Mouse (Mus musculus) stomach, postnatal 0 days (tissue): ENCODE data around the gene Smcp. TPM values are rescaled to one million over a fixed set of nuclear protein-coding genes. Genes with fewer than 3 reads are reported as not detected.

Experiments
- ATAC-seq: fragments of 200-750 bp; cut with Nextera tagmentation; 2 replicates; pipeline ENCODE4 v1.8.0; 2017; ENCODE audit not compliant: low FRiP score, low TSS enrichment
- DNase-seq: peaks from one replicate; pipeline ENCODE4 v3.0.0-alpha.2; 2016; ENCODE audit warnings: low spot score
- H3K27ac ChIP-seq: fragments of 300-500 bp; sonication (generic); replicated peaks from 2 replicates; pipeline ENCODE4 v1.5.1; 2014; ENCODE audit warnings: mild to moderate bottlenecking, control low read depth
- H3K27me3 ChIP-seq: fragments of 300-500 bp; sonication (generic); 2 replicates; pipeline ENCODE4 v1.6.1; 2014; ENCODE audit warnings: low read length; ENCODE audit not compliant: control insufficient read depth, insufficient read depth
- H3K36me3 ChIP-seq: fragments of 300-500 bp; sonication (generic); 2 replicates; pipeline ENCODE4 v1.6.1; 2014; ENCODE audit warnings: low read length, mixed read lengths; ENCODE audit not compliant: control insufficient read depth, insufficient read depth
- H3K4me1 ChIP-seq: fragments of 300-500 bp; sonication (generic); replicated peaks from 2 replicates; pipeline ENCODE4 v1.6.1; 2014; ENCODE audit warnings: antibody characterized with exemption; ENCODE audit not compliant: control insufficient read depth, insufficient read depth
- H3K4me2 ChIP-seq: fragments of 300-500 bp; sonication (generic); replicated peaks from 2 replicates; pipeline ENCODE4 v1.6.1; 2014; ENCODE audit warnings: low read depth, mild to moderate bottlenecking, control low read depth, moderate library complexity
- H3K4me3 ChIP-seq: fragments of 300-500 bp; sonication (generic); 2 replicates; pipeline ENCODE4 v1.5.1; 2014; ENCODE audit warnings: low read depth, low read length, control low read depth
- H3K9ac ChIP-seq: fragments of 300-500 bp; sonication (generic); 2 replicates; pipeline ENCODE4 v1.6.1; 2014; ENCODE audit warnings: mild to moderate bottlenecking, low read length, control low read depth, mixed read lengths
- H3K9me3 ChIP-seq: fragments of 300-500 bp; sonication (generic); 2 replicates; pipeline ENCODE4 v1.6.1; 2016; ENCODE audit warnings: low read length; ENCODE audit not compliant: control insufficient read depth
- CTCF ChIP-seq: IDR thresholded peaks from 2 replicates; pipeline ENCODE4 v1.5.1; 2016; ENCODE audit warnings: antibody characterized with exemption, low read depth, mild to moderate bottlenecking, moderate library complexity
- EP300 ChIP-seq: optimal IDR thresholded peaks from 2 replicates; pipeline ENCODE3; 2016; ENCODE audit warnings: antibody characterized with exemption
- WGBS: fragments of 180-500 bp; shearing (Covaris S2); extraction: QIAGEN DNeasy Blood & Tissue Kit; methylation state at CpG from one replicate; pipeline ENCODE4 v1.1.7; 2014; 5-methylcytosine and 5-hydroxymethylcytosine counted together
- polyA plus RNA-seq: library from polyadenylated mRNA; unstranded; fragments of >200 nt; fragmentation: Nextera tagmentation; extraction: Ambion mirVana; gene quantifications from 2 replicates; pipeline ENCODE4 v1.2.1, GENCODE M21; 2015

The Smcp gene
- polyA plus RNA-seq, result not detected in 2 replicates

GRCm38 (mm10) chr3:92588858-92589257 is at the start of gene Smcp:
Gene Smcp, minus strand, starts transcription at chr3:92588997.
- no peak for ATAC-seq
- Histone ChIP-seq H3K4me3 (no peak within 1 kb of the TSS), H3K4me1 (no peaks in the 10 kb centered on the region), H3K9ac (no peak within 1 kb of the TSS), H3K9me3 (no peaks in the 10 kb centered on the region), H3K27ac (no peak within 1 kb of the TSS), H3K4me2 (no peak within 1 kb of the TSS), H3K27me3 (no peaks in the 10 kb centered on the region), H3K36me3 (no peaks in the 10 kb centered on the region)
- TF ChIP-seq EP300 (no peak), CTCF (no peak)
- no peak for DNase-seq
- 54% methylated on average over 1 of the region's 1 CpGs for WGBS

- Histone ChIP-seq H3K4me2 (no peak overlapping the region), H3K4me3 (no peak overlapping the region), H3K4me1 (no peaks in the 10 kb centered on the region), H3K9ac (no peak overlapping the region), H3K27ac (no peak overlapping the region), H3K9me3 (no peaks in the 10 kb centered on the region), H3K27me3 (no peaks in the 10 kb centered on the region), H3K36me3 (no peaks in the 10 kb centered on the region)
- DNase-seq (no peak), ATAC-seq (no peak)
- TF ChIP-seq EP300 (no peak), CTCF (no peak)
- WGBS, result 61% methylated on average over 3 of the region's 3 CpGs
Measured at GRCm38 (mm10) chr3:92638653-92638991, 49.8 kb upstream of the Smcp start.

GRCm38 (mm10) chr3:92637745-92638652 is 49.2 kb upstream of the Smcp start:
- ATAC-seq (no peak), DNase-seq (no peak)
- Histone ChIP-seq H3K4me3 (no peak overlapping the region), H3K4me1 (no peaks in the 10 kb centered on the region), H3K9me3 (no peaks in the 10 kb centered on the region), H3K36me3 (no peaks in the 10 kb centered on the region), H3K27me3 (no peaks in the 10 kb centered on the region), H3K4me2 (no peak overlapping the region), H3K27ac (no peak overlapping the region), H3K9ac (no peak overlapping the region)
- TF ChIP-seq CTCF, result no peak
- TF ChIP-seq EP300, result no peak
- WGBS, result 38% methylated on average over 1 of the region's 1 CpGs

- H3K9me3 ChIP-seq, result no peaks in the 10 kb centered on the region
- H3K4me1 ChIP-seq, result no peaks in the 10 kb centered on the region
- no peak within 1 kb of the TSS for H3K9ac ChIP-seq
- ATAC-seq (no peak), DNase-seq (no peak)
- TF ChIP-seq CTCF, result no peak
- TF ChIP-seq EP300, result no peak
- H3K4me2 ChIP-seq, result no peak within 1 kb of the TSS
- H3K27ac ChIP-seq, result no peak within 1 kb of the TSS
- 52% methylated on average over 2 of the region's 2 CpGs for WGBS
- no peaks in the 10 kb centered on the region for H3K27me3 ChIP-seq
- no peak within 1 kb of the TSS for H3K4me3 ChIP-seq
- H3K36me3 ChIP-seq, result no peaks in the 10 kb centered on the region
Measured at GRCm38 (mm10) chr3:92621560-92621959, 32.8 kb upstream of the Smcp start, which contains the start of gene Lce6a. Gene Lce6a, minus strand, starts transcription at chr3:92621660.

- H3K27ac ChIP-seq, result no peak overlapping the region
- H3K4me3 ChIP-seq, result no peak overlapping the region
- no peaks in the 10 kb centered on the region for H3K4me1 ChIP-seq
- TF ChIP-seq CTCF (no peak), EP300 (peak; percentile 73)
- no peaks in the 10 kb centered on the region for H3K36me3 ChIP-seq
- H3K4me2 ChIP-seq, result no peak overlapping the region
- no peak overlapping the region for H3K9ac ChIP-seq
- H3K27me3 ChIP-seq, result no peaks in the 10 kb centered on the region
- H3K9me3 ChIP-seq, result no peaks in the 10 kb centered on the region
- DNase-seq (no peak), ATAC-seq (no peak)
- WGBS, result 41% methylated on average over 1 of the region's 1 CpGs
Measured at GRCm38 (mm10) chr3:92609804-92610203, 21.0 kb upstream of the Smcp start.

GRCm38 (mm10) chr3:92607392-92607791 is 18.6 kb upstream of the Smcp start, which contains the start of gene 2210017I01Rik:
Gene 2210017I01Rik, minus strand, starts transcription at chr3:92607492.
- Histone ChIP-seq H3K27ac (no peak within 1 kb of the TSS), H3K36me3 (no peaks in the 10 kb centered on the region), H3K4me2 (no peak within 1 kb of the TSS), H3K4me3 (no peak within 1 kb of the TSS), H3K27me3 (no peaks in the 10 kb centered on the region), H3K9ac (no peak within 1 kb of the TSS), H3K4me1 (no peaks in the 10 kb centered on the region), H3K9me3 (no peaks in the 10 kb centered on the region)
- TF ChIP-seq CTCF, result no peak
- no peak for ATAC-seq
- no peak for DNase-seq
